Mouse (Mus musculus): ENCODE measurements at regions not wholly inside any gene's neighbourhood (a gene's known extent, or its start where the extent isn't known, plus 50 kb on each side); places are given as distances from the start of the nearest gene placed in this dataset.

GRCm38 (mm10) chr11:105510626-105511025 lies 54.1 kb upstream of the March10 start:
- Histone ChIP-seq H3K4me2 (ENCODE audit: low read depth, low read length) (no peak overlapping the region), H3K27me3 (replicated peaks; ENCODE audit: control insufficient read depth, insufficient read depth, low read length) (no peaks in the 10 kb centered on the region), H3K9ac (ENCODE audit: low read depth, low read length) (no peak overlapping the region), H3K9me3 (ENCODE audit: control insufficient read depth, low read length) (no peaks in the 10 kb centered on the region), H3K27ac (ENCODE audit: low read length) (no peak overlapping the region), H3K4me1 (ENCODE audit: control insufficient read depth, insufficient read depth, low read length) (peaks cover 5% of the 10 kb centered on the region; the same call in 1 of the 2 replicates), H3K36me3 (ENCODE audit: control insufficient read depth, insufficient read depth, low read length) (no peaks in the 10 kb centered on the region), H3K4me3 (ENCODE audit: low read length) (no peak overlapping the region)
- 62% methylated on average over 4 of the region's 4 CpGs for WGBS
- ATAC-seq = no peak

- no peak overlapping the region for H3K27ac ChIP-seq (ENCODE audit: low read length)
- H3K9ac ChIP-seq (ENCODE audit: low read depth, low read length) = no peak overlapping the region
- no peak for ATAC-seq
- H3K4me1 ChIP-seq (ENCODE audit: control insufficient read depth, insufficient read depth, low read length) = peaks cover 5% of the 10 kb centered on the region; the same call in 1 of the 2 replicates
- H3K9me3 ChIP-seq (ENCODE audit: control insufficient read depth, low read length) = no peaks in the 10 kb centered on the region
- H3K4me3 ChIP-seq (ENCODE audit: low read length) = no peak overlapping the region
- no peaks in the 10 kb centered on the region for H3K27me3 ChIP-seq (replicated peaks; ENCODE audit: control insufficient read depth, insufficient read depth, low read length)
- H3K4me2 ChIP-seq (ENCODE audit: low read depth, low read length) = no peak overlapping the region
- H3K36me3 ChIP-seq (ENCODE audit: control insufficient read depth, insufficient read depth, low read length) = no peaks in the 10 kb centered on the region
- 53% methylated on average over 7 of the region's 7 CpGs for WGBS
These were observed 53.5 kb upstream of the March10 start for GRCm38 (mm10) chr11:105510056-105510455.

GRCm38 (mm10) chr11:105508660-105509038 lies 52.1 kb upstream of the March10 start:
- Histone ChIP-seq H3K4me3 (ENCODE audit: low read length) (no peak overlapping the region), H3K9me3 (ENCODE audit: control insufficient read depth, low read length) (no peaks in the 10 kb centered on the region), H3K36me3 (ENCODE audit: control insufficient read depth, insufficient read depth, low read length) (no peaks in the 10 kb centered on the region), H3K4me1 (ENCODE audit: control insufficient read depth, insufficient read depth, low read length) (peaks cover 5% of the 10 kb centered on the region; the same call in 1 of the 2 replicates), H3K27me3 (replicated peaks; ENCODE audit: control insufficient read depth, insufficient read depth, low read length) (no peaks in the 10 kb centered on the region), H3K9ac (ENCODE audit: low read depth, low read length) (no peak overlapping the region), H3K4me2 (ENCODE audit: low read depth, low read length) (no peak overlapping the region), H3K27ac (ENCODE audit: low read length) (no peak overlapping the region)
- no peak for ATAC-seq
- 70% methylated on average over 7 of the region's 7 CpGs for WGBS

GRCm38 (mm10) chr11:105507972-105508659 lies 51.6 kb upstream of the March10 start:
- H3K4me2 ChIP-seq (ENCODE audit: low read depth, low read length) = no peak overlapping the region

GRCm38 (mm10) chr11:105507332-105507971 lies 50.9 kb upstream of the March10 start:
- 51% methylated on average over 8 of the region's 8 CpGs for WGBS
- H3K4me1 ChIP-seq (ENCODE audit: control insufficient read depth, insufficient read depth, low read length) = peaks cover 5% of the 10 kb centered on the region; the same call in 1 of the 2 replicates
- no peak overlapping the region for H3K27ac ChIP-seq (ENCODE audit: low read length)
- no peak for ATAC-seq
- H3K9me3 ChIP-seq (ENCODE audit: control insufficient read depth, low read length) = no peaks in the 10 kb centered on the region
- H3K27me3 ChIP-seq (replicated peaks; ENCODE audit: control insufficient read depth, insufficient read depth, low read length) = no peaks in the 10 kb centered on the region
- H3K9ac ChIP-seq (ENCODE audit: low read depth, low read length) = no peak overlapping the region
- no peak overlapping the region for H3K4me2 ChIP-seq (ENCODE audit: low read depth, low read length)
- H3K36me3 ChIP-seq (ENCODE audit: control insufficient read depth, insufficient read depth, low read length) = no peaks in the 10 kb centered on the region
- no peak overlapping the region for H3K4me3 ChIP-seq (ENCODE audit: low read length)

More at GRCm38 (mm10) chr11:105507972-105508659, 51.6 kb upstream of the March10 start:
- ATAC-seq = 0 out of 2 replicates have a peak, but pooled peaks have one; percentile 31
- Histone ChIP-seq H3K4me3 (ENCODE audit: low read length) (no peak overlapping the region), H3K9ac (ENCODE audit: low read depth, low read length) (no peak overlapping the region), H3K36me3 (ENCODE audit: control insufficient read depth, insufficient read depth, low read length) (no peaks in the 10 kb centered on the region), H3K9me3 (ENCODE audit: control insufficient read depth, low read length) (no peaks in the 10 kb centered on the region), H3K27ac (ENCODE audit: low read length) (no peak overlapping the region), H3K27me3 (replicated peaks; ENCODE audit: control insufficient read depth, insufficient read depth, low read length) (no peaks in the 10 kb centered on the region), H3K4me1 (ENCODE audit: control insufficient read depth, insufficient read depth, low read length) (peaks cover 5% of the 10 kb centered on the region; the same call in 1 of the 2 replicates)
- 4% methylated on average over 6 of the region's 6 CpGs for WGBS

Data from intestine, embryonic 16.5 days (tissue).